Mouse (Mus musculus) ES-Bruce4 (cell line): ENCODE data around the gene Il17a.

Source experiments
- CTCF ChIP-seq: IDR thresholded peaks from one replicate; pipeline ENCODE4 v1.8.1; 2011; ENCODE audit warnings: low read depth, low read length
- POLR2A ChIP-seq: IDR thresholded peaks from one replicate; pipeline ENCODE4 v1.8.1; 2011; ENCODE audit warnings: low read length; ENCODE audit not compliant: insufficient read depth

- TF ChIP-seq CTCF: no peak
- TF ChIP-seq POLR2A: no peak
Measured at GRCm38 (mm10) chr1:20685907-20686306, 44.8 kb upstream of the Il17a start.
